Mouse (Mus musculus) hindbrain, embryonic 16.5 days (tissue): ENCODE data around the gene Otoa. TPM values are rescaled to one million over a fixed set of nuclear protein-coding genes. Genes with fewer than 3 reads are reported as not detected.

Experiments
- ATAC-seq: fragments of 200-750 bp; cut with Nextera tagmentation; 2 replicates; pipeline ENCODE4 v1.8.0; 2017; ENCODE audit warnings: moderate TSS enrichment, moderate library complexity
- H3K27ac ChIP-seq: fragments of 300-500 bp; sonication (generic); 2 replicates; pipeline ENCODE4 v1.5.1; 2014; ENCODE audit warnings: low read depth, mild to moderate bottlenecking, control low read depth, low read length, moderate library complexity
- H3K27me3 ChIP-seq: fragments of 300-500 bp; sonication (generic); replicated peaks from 2 replicates; pipeline ENCODE4 v1.6.1; 2014; ENCODE audit warnings: low read length; ENCODE audit not compliant: control insufficient read depth, insufficient read depth
- H3K36me3 ChIP-seq: fragments of 300-500 bp; sonication (generic); 2 replicates; pipeline ENCODE4 v1.6.1; 2014; ENCODE audit warnings: mild to moderate bottlenecking, low read length, moderate library complexity, mixed read lengths; ENCODE audit not compliant: control insufficient read depth, insufficient read depth
- H3K4me1 ChIP-seq: fragments of 300-500 bp; sonication (generic); 2 replicates; pipeline ENCODE4 v1.6.1; 2014; ENCODE audit warnings: low read depth, low read length; ENCODE audit not compliant: control insufficient read depth, insufficient read depth
- H3K4me2 ChIP-seq: fragments of 300-500 bp; sonication (generic); 2 replicates; pipeline ENCODE4 v1.6.1; 2014; ENCODE audit warnings: mild to moderate bottlenecking, low read length, control low read depth, moderate library complexity
- H3K4me3 ChIP-seq: fragments of 300-500 bp; sonication (generic); 2 replicates; pipeline ENCODE4 v1.5.1; 2014; ENCODE audit warnings: mild to moderate bottlenecking, low read length, control low read depth, moderate library complexity
- H3K9ac ChIP-seq: fragments of 300-500 bp; sonication (generic); 2 replicates; pipeline ENCODE4 v1.6.1; 2014; ENCODE audit warnings: low read depth, mild to moderate bottlenecking, control low read depth, low read length, moderate library complexity
- H3K9me3 ChIP-seq: fragments of 300-500 bp; sonication (generic); 2 replicates; pipeline ENCODE4 v1.6.1; 2014; ENCODE audit warnings: mild to moderate bottlenecking, low read length, moderate library complexity; ENCODE audit not compliant: control insufficient read depth
- WGBS: fragments of 180-500 bp; shearing (Covaris S2); extraction: QIAGEN DNeasy Blood & Tissue Kit; methylation state at CpG from one replicate; pipeline ENCODE4 v1.1.7; 2014; 5-methylcytosine and 5-hydroxymethylcytosine counted together
- polyA plus RNA-seq: library from polyadenylated mRNA; unstranded; fragments of >200 nt; fragmentation: Nextera tagmentation; extraction: Ambion mirVana; gene quantifications from 2 replicates; pipeline ENCODE4 v1.2.1, GENCODE M21; 2015

The Otoa gene
- polyA plus RNA-seq, 1 experiment from 2014 or later, result 0.20 TPM

- no peak for ATAC-seq
- no peak overlapping the region for H3K4me3 ChIP-seq
- H3K9ac ChIP-seq, result no peak overlapping the region
- no peaks in the 10 kb centered on the region for H3K36me3 ChIP-seq
- 73% methylated on average over 4 of the region's 4 CpGs for WGBS
- no peak overlapping the region for H3K27ac ChIP-seq
- H3K4me2 ChIP-seq, result no peak overlapping the region
- no peaks in the 10 kb centered on the region for H3K27me3 ChIP-seq
- H3K9me3 ChIP-seq, result no peaks in the 10 kb centered on the region
- H3K4me1 ChIP-seq, result no peaks in the 10 kb centered on the region
These were observed 11.6 kb downstream of the Otoa start for GRCm38 (mm10) chr7:121093026-121093425.

GRCm38 (mm10) chr7:121098614-121099389 is 17.4 kb downstream of the Otoa start:
- 81% methylated on average over 8 of the region's 10 CpGs for WGBS
- Histone ChIP-seq H3K4me2 (no peak overlapping the region), H3K9ac (no peak overlapping the region), H3K27me3 (no peaks in the 10 kb centered on the region), H3K27ac (no peak overlapping the region), H3K9me3 (no peaks in the 10 kb centered on the region), H3K36me3 (no peaks in the 10 kb centered on the region), H3K4me1 (no peaks in the 10 kb centered on the region), H3K4me3 (no peak overlapping the region)
- no peak for ATAC-seq

- no peak overlapping the region for H3K9ac ChIP-seq
- H3K4me3 ChIP-seq, result no peak overlapping the region
- no peaks in the 10 kb centered on the region for H3K27me3 ChIP-seq
- 68% methylated on average over 3 of the region's 3 CpGs for WGBS
- ATAC-seq, result no peak
- no peak overlapping the region for H3K4me2 ChIP-seq
- H3K4me1 ChIP-seq, result no peaks in the 10 kb centered on the region
- H3K36me3 ChIP-seq, result no peaks in the 10 kb centered on the region
- H3K9me3 ChIP-seq, result no peaks in the 10 kb centered on the region
- H3K27ac ChIP-seq, result no peak overlapping the region
These were observed 26.4 kb downstream of the Otoa start for GRCm38 (mm10) chr7:121107851-121108250.

- H3K9ac ChIP-seq, result no peak overlapping the region
- no peak overlapping the region for H3K27ac ChIP-seq
- no peak overlapping the region for H3K4me3 ChIP-seq
- no peaks in the 10 kb centered on the region for H3K36me3 ChIP-seq
- 42% methylated on average over 3 of the region's 3 CpGs for WGBS
- no peaks in the 10 kb centered on the region for H3K4me1 ChIP-seq
- ATAC-seq, result no peak
- no peak overlapping the region for H3K4me2 ChIP-seq
- H3K27me3 ChIP-seq, result no peaks in the 10 kb centered on the region
- no peaks in the 10 kb centered on the region for H3K9me3 ChIP-seq
These were observed 29.9 kb downstream of the Otoa start for GRCm38 (mm10) chr7:121111321-121111720.

GRCm38 (mm10) chr7:121111762-121112161 is 30.3 kb downstream of the Otoa start:
- no peaks in the 10 kb centered on the region for H3K36me3 ChIP-seq
- H3K27ac ChIP-seq, result no peak overlapping the region
- no peak overlapping the region for H3K4me2 ChIP-seq
- no peak for ATAC-seq
- no peaks in the 10 kb centered on the region for H3K4me1 ChIP-seq
- 69% methylated on average over 3 of the region's 3 CpGs for WGBS
- H3K9me3 ChIP-seq, result no peaks in the 10 kb centered on the region
- H3K9ac ChIP-seq, result no peak overlapping the region
- H3K4me3 ChIP-seq, result no peak overlapping the region
- H3K27me3 ChIP-seq, result no peaks in the 10 kb centered on the region

GRCm38 (mm10) chr7:121120143-121120818 is 38.8 kb downstream of the Otoa start:
- H3K4me2 ChIP-seq, result no peak overlapping the region
- no peak overlapping the region for H3K4me3 ChIP-seq
- 12% methylated on average over 10 of the region's 10 CpGs for WGBS
- peak; percentile 78 for ATAC-seq
- H3K9ac ChIP-seq, result no peak overlapping the region
- H3K27me3 ChIP-seq, result no peaks in the 10 kb centered on the region
- H3K27ac ChIP-seq, result no peak overlapping the region
- no peaks in the 10 kb centered on the region for H3K36me3 ChIP-seq
- H3K9me3 ChIP-seq, result no peaks in the 10 kb centered on the region
- H3K4me1 ChIP-seq, result no peaks in the 10 kb centered on the region

GRCm38 (mm10) chr7:121130837-121131236 is 49.4 kb downstream of the Otoa start:
- Histone ChIP-seq H3K27me3 (no peaks in the 10 kb centered on the region), H3K9ac (no peak overlapping the region), H3K4me1 (no peaks in the 10 kb centered on the region), H3K36me3 (no peaks in the 10 kb centered on the region), H3K4me2 (no peak overlapping the region), H3K4me3 (no peak overlapping the region), H3K9me3 (no peaks in the 10 kb centered on the region), H3K27ac (no peak overlapping the region)
- 95% methylated on average over 2 of the region's 2 CpGs for WGBS
- ATAC-seq, result no peak

GRCm38 (mm10) chr7:121141274-121141673 is 59.8 kb downstream of the Otoa start:
- H3K27ac ChIP-seq, result no peak overlapping the region
- H3K9ac ChIP-seq, result no peak overlapping the region
- no peaks in the 10 kb centered on the region for H3K27me3 ChIP-seq
- 78% methylated on average over 5 of the region's 5 CpGs for WGBS
- no peak for ATAC-seq
- H3K9me3 ChIP-seq, result no peaks in the 10 kb centered on the region
- H3K36me3 ChIP-seq, result no peaks in the 10 kb centered on the region
- H3K4me3 ChIP-seq, result no peak overlapping the region
- no peaks in the 10 kb centered on the region for H3K4me1 ChIP-seq
- no peak overlapping the region for H3K4me2 ChIP-seq

GRCm38 (mm10) chr7:121150662-121151061 is 69.2 kb downstream of the Otoa start:
- no peak overlapping the region for H3K9ac ChIP-seq
- WGBS, result 82% methylated on average over 5 of the region's 5 CpGs
- no peak overlapping the region for H3K4me2 ChIP-seq
- no peaks in the 10 kb centered on the region for H3K4me1 ChIP-seq
- no peaks in the 10 kb centered on the region for H3K9me3 ChIP-seq
- H3K36me3 ChIP-seq, result no peaks in the 10 kb centered on the region
- no peak overlapping the region for H3K4me3 ChIP-seq
- H3K27me3 ChIP-seq, result no peaks in the 10 kb centered on the region
- H3K27ac ChIP-seq, result no peak overlapping the region
- ATAC-seq, result no peak
